Mouse (Mus musculus) neural tube, embryonic 15.5 days (tissue): ENCODE results near the gene Hdhd5. TPM values are rescaled to one million over a fixed set of nuclear protein-coding genes. Genes with fewer than 3 reads are reported as not detected.

Experiments
- ATAC-seq: fragments of 200-750 bp; cut with Nextera tagmentation; 2 replicates; pipeline ENCODE4 v1.8.0; 2017; ENCODE audit warnings: mild to moderate bottlenecking, moderate TSS enrichment, moderate library complexity; ENCODE audit not compliant: low FRiP score
- H3K27ac ChIP-seq: fragments of 300-500 bp; sonication (generic); replicated peaks from 2 replicates; pipeline ENCODE4 v1.5.1; 2015; ENCODE audit warnings: mild to moderate bottlenecking, inconsistent platforms
- H3K27me3 ChIP-seq: fragments of 300-500 bp; sonication (generic); replicated peaks from 2 replicates; pipeline ENCODE4 v1.6.1; 2015; ENCODE audit warnings: inconsistent platforms
- H3K36me3 ChIP-seq: fragments of 300-500 bp; sonication (generic); 2 replicates; pipeline ENCODE4 v1.6.1; 2015; ENCODE audit warnings: inconsistent platforms
- H3K4me1 ChIP-seq: fragments of 300-500 bp; sonication (generic); 2 replicates; pipeline ENCODE4 v1.6.1; 2015; ENCODE audit warnings: inconsistent platforms
- H3K4me2 ChIP-seq: fragments of 300-500 bp; sonication (generic); 2 replicates; pipeline ENCODE4 v1.6.1; 2015; ENCODE audit warnings: inconsistent platforms, mild to moderate bottlenecking, moderate library complexity
- H3K4me3 ChIP-seq: fragments of 300-500 bp; sonication (generic); replicated peaks from 2 replicates; pipeline ENCODE4 v1.5.1; 2015; ENCODE audit warnings: mild to moderate bottlenecking, inconsistent platforms
- H3K9ac ChIP-seq: fragments of 300-500 bp; sonication (generic); replicated peaks from 2 replicates; pipeline ENCODE4 v1.6.1; 2015; ENCODE audit warnings: mild to moderate bottlenecking, inconsistent platforms
- H3K9me3 ChIP-seq: fragments of 300-500 bp; sonication (generic); replicated peaks from 2 replicates; pipeline ENCODE4 v1.6.1; 2016; ENCODE audit warnings: inconsistent platforms
- WGBS: fragments of 180-500 bp; shearing (Covaris S2); methylation state at CpG from one replicate; pipeline ENCODE4 v1.1.7; 2015; ENCODE audit warnings: mixed read lengths; 5-methylcytosine and 5-hydroxymethylcytosine counted together
- polyA plus RNA-seq: library from polyadenylated mRNA; unstranded; fragments of >200 nt; fragmentation: Nextera tagmentation; extraction: Ambion mirVana; gene quantifications from 2 replicates; pipeline ENCODE4 v1.2.1, GENCODE M21; 2015

Gene Hdhd5
- polyA plus RNA-seq, 1 experiment from 2014 or later, result 16.8 TPM

DNA sequence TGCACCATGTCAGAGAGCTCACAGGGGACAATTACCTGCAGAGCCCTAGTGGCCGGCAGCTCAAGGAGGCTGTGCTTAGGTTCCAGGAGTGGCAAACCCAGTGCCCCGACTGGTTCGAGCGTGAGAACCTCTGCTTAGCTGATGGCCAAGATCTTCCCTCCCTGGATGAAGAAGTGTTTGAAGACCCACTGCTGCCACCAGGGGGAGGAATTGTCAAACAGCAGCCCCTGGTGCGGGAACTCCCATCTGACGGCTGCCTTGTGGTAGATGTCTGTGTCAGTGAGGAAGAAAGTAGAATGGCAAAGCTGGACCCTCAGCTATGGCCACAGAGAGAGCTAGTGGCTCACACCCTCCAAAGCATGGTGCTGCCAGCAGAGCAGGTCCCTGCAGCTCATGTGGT, 49.6 kb downstream of the Hdhd5 start:
- ATAC-seq, result no peak

DNA sequence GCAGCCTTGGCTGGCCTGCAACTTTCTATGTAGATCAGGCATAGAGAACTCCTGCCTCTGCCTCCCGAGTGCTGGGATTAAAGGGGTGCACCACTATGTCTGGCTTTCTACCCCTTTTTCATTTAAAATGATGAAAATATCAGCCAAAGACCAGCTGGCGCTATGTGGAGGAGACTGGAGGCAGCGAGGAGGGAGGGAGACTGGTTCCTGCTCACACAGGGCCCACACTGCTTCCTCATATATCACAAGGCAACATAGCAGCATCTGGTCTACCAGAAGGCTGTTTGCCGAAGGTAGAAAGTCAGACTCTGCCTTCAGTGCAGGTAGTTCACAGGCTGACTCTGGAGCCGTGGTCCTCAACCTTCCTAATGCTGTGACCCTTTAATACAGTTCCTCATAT, 50.8 kb downstream of the Hdhd5 start:
- Histone ChIP-seq H3K36me3 (peaks cover 8% of the 10 kb centered on the region), H3K9me3 (no peaks in the 10 kb centered on the region), H3K9ac (no peak overlapping the region), H3K4me2 (no peak overlapping the region), H3K4me1 (peaks cover 3% of the 10 kb centered on the region; the same call in 1 of the 2 replicates), H3K4me3 (no peak overlapping the region), H3K27ac (no peak overlapping the region), H3K27me3 (no peaks in the 10 kb centered on the region)
- 88% methylated on average over 5 of the region's 5 CpGs for WGBS
- no peak for ATAC-seq

More for the DNA sequence above, 49.6 kb downstream of the Hdhd5 start:
- Histone ChIP-seq H3K4me3 (no peak overlapping the region), H3K9ac (no peak overlapping the region), H3K9me3 (no peaks in the 10 kb centered on the region), H3K4me2 (no peak overlapping the region), H3K27me3 (no peaks in the 10 kb centered on the region), H3K36me3 (peaks cover 8% of the 10 kb centered on the region), H3K27ac (no peak overlapping the region), H3K4me1 (peaks cover 3% of the 10 kb centered on the region; the same call in 1 of the 2 replicates)
- 91% methylated on average over 6 of the region's 6 CpGs for WGBS

- peaks cover 8% of the 10 kb centered on the region for H3K36me3 ChIP-seq
- no peaks in the 10 kb centered on the region for H3K27me3 ChIP-seq
- ATAC-seq, result no peak
- no peak overlapping the region for H3K4me3 ChIP-seq
- no peak overlapping the region for H3K27ac ChIP-seq
- peaks cover 3% of the 10 kb centered on the region; the same call in 1 of the 2 replicates for H3K4me1 ChIP-seq
- no peak overlapping the region for H3K4me2 ChIP-seq
- no peak overlapping the region for H3K9ac ChIP-seq
- no peaks in the 10 kb centered on the region for H3K9me3 ChIP-seq
- WGBS, result 92% methylated on average over 2 of the region's 2 CpGs
Observed at GRCm38 (mm10) chr6:120479302-120479701, 51.8 kb downstream of the Hdhd5 start.

- ATAC-seq, result no peak
- Histone ChIP-seq H3K36me3 (no peaks in the 10 kb centered on the region), H3K4me3 (no peak overlapping the region), H3K9me3 (no peaks in the 10 kb centered on the region), H3K27ac (no peak overlapping the region), H3K27me3 (no peaks in the 10 kb centered on the region), H3K9ac (no peak overlapping the region), H3K4me1 (peaks cover 27% of the 10 kb centered on the region), H3K4me2 (no peak overlapping the region)
- 86% methylated on average over 8 of the region's 8 CpGs for WGBS
Observed at GRCm38 (mm10) chr6:120475288-120475687, 55.8 kb downstream of the Hdhd5 start.

- no peak overlapping the region for H3K9ac ChIP-seq
- ATAC-seq, result no peak
- no peak overlapping the region for H3K4me3 ChIP-seq
- WGBS, result 17% methylated on average over 5 of the region's 5 CpGs
- H3K4me1 ChIP-seq, result peaks cover 27% of the 10 kb centered on the region
- H3K36me3 ChIP-seq, result no peaks in the 10 kb centered on the region
- H3K27me3 ChIP-seq, result no peaks in the 10 kb centered on the region
- peak overlapping the region; percentile 30; the same call in 1 of the 2 replicates for H3K4me2 ChIP-seq
- 0 out of 2 replicates have a peak overlapping the region, but pooled peaks have one; percentile 69 for H3K27ac ChIP-seq
- no peaks in the 10 kb centered on the region for H3K9me3 ChIP-seq
Observed at GRCm38 (mm10) chr6:120473427-120473826, 57.7 kb downstream of the Hdhd5 start.

GRCm38 (mm10) chr6:120472455-120473140, 58.5 kb downstream of the Hdhd5 start:
- Histone ChIP-seq H3K27ac (peak overlapping the region; percentile 69), H3K4me2 (peak overlapping the region; percentile 27; the same call in 1 of the 2 replicates), H3K9me3 (no peaks in the 10 kb centered on the region), H3K36me3 (no peaks in the 10 kb centered on the region), H3K4me3 (no peak overlapping the region), H3K4me1 (peaks cover 27% of the 10 kb centered on the region), H3K9ac (no peak overlapping the region), H3K27me3 (no peaks in the 10 kb centered on the region)
- peak; percentile 42 for ATAC-seq
- 10% methylated on average over 8 of the region's 8 CpGs for WGBS

DNA sequence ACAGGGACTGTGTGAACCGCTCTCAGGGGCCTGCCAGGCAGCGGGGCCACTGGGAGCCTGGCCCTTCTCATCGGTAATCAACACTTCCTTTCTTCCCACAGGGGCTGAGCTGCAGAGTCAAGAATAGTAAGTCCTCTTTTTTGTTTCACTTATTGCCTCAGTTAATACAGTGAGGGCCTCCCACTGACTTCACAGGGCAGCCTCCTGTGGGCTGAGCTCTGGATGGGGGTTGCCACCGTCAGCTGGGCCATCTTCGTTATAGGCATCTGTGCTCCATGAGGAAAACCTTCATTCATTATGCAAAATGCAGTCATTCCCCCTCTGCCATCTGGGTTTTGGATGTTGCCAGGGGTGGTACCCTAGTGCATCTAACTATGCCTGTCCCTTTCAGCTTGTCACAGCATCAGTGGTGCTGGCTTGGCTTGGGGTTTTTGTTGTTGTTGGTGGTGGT, 59.1 kb downstream of the Hdhd5 start:
- H3K4me1 ChIP-seq, result peaks cover 27% of the 10 kb centered on the region
- WGBS, result 2% methylated on average over 5 of the region's 5 CpGs
- ATAC-seq, result peak; percentile 66

DNA sequence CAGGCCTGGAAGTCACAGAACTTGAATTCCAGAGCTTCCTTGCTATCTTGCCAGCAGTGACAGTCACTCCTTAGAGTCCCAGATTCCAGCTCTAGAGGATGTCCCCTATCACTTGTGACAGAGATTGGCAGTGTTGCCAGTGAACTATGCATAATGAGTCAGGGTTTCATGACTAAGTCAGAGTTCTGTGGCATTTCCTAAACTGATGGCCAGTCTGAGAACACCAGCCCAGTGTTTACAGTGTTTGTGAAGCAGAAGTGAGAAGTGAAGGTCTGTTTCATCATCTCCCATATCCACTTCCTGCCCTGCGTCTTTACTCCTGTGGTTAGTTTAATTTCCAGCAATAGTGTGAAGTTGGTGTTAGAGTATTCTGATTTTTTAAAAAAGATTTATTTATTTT, 60.5 kb downstream of the Hdhd5 start:
- Histone ChIP-seq H3K27me3 (no peaks in the 10 kb centered on the region), H3K4me2 (no peak overlapping the region), H3K9ac (no peak overlapping the region), H3K9me3 (no peaks in the 10 kb centered on the region), H3K4me1 (peaks cover 27% of the 10 kb centered on the region), H3K27ac (no peak overlapping the region), H3K4me3 (no peak overlapping the region), H3K36me3 (no peaks in the 10 kb centered on the region)
- ATAC-seq, result no peak
- WGBS, result 93% methylated on average over 1 of the region's 1 CpGs

More for the DNA sequence above, 59.1 kb downstream of the Hdhd5 start:
- Histone ChIP-seq H3K4me3 (no peak overlapping the region), H3K9me3 (no peaks in the 10 kb centered on the region), H3K9ac (no peak overlapping the region), H3K36me3 (no peaks in the 10 kb centered on the region), H3K27me3 (no peaks in the 10 kb centered on the region), H3K27ac (peak overlapping the region; percentile 69), H3K4me2 (peak overlapping the region; percentile 27; the same call in 1 of the 2 replicates)

GRCm38 (mm10) chr6:120469770-120470169, 61.3 kb downstream of the Hdhd5 start:
- Histone ChIP-seq H3K9me3 (no peaks in the 10 kb centered on the region), H3K4me3 (no peak overlapping the region), H3K4me2 (no peak overlapping the region), H3K9ac (no peak overlapping the region), H3K27ac (no peak overlapping the region), H3K4me1 (peaks cover 27% of the 10 kb centered on the region), H3K36me3 (no peaks in the 10 kb centered on the region), H3K27me3 (peaks cover 4% of the 10 kb centered on the region; the same call in 1 of the 2 replicates)
- no peak for ATAC-seq

GRCm38 (mm10) chr6:120469268-120469667, 61.9 kb downstream of the Hdhd5 start:
- 78% methylated on average over 3 of the region's 3 CpGs for WGBS
- Histone ChIP-seq H3K4me1 (peaks cover 26% of the 10 kb centered on the region), H3K9ac (no peak overlapping the region), H3K4me2 (no peak overlapping the region), H3K9me3 (no peaks in the 10 kb centered on the region), H3K27ac (no peak overlapping the region), H3K36me3 (no peaks in the 10 kb centered on the region), H3K27me3 (peaks cover 9% of the 10 kb centered on the region; the same call in 1 of the 2 replicates), H3K4me3 (no peak overlapping the region)
- ATAC-seq, result no peak

GRCm38 (mm10) chr6:120468259-120468658, 62.9 kb downstream of the Hdhd5 start:
- Histone ChIP-seq H3K4me3 (no peak overlapping the region), H3K4me1 (peaks cover 26% of the 10 kb centered on the region), H3K4me2 (no peak overlapping the region), H3K9me3 (no peaks in the 10 kb centered on the region), H3K27me3 (peaks cover 14% of the 10 kb centered on the region; the same call in 1 of the 2 replicates), H3K9ac (no peak overlapping the region), H3K27ac (no peak overlapping the region), H3K36me3 (no peaks in the 10 kb centered on the region)
- no peak for ATAC-seq
- 95% methylated on average over 4 of the region's 4 CpGs for WGBS

- Histone ChIP-seq H3K4me3 (no peak overlapping the region), H3K27ac (no peak overlapping the region), H3K4me1 (peaks cover 18% of the 10 kb centered on the region), H3K9me3 (no peaks in the 10 kb centered on the region), H3K9ac (no peak overlapping the region), H3K27me3 (peaks cover 20% of the 10 kb centered on the region), H3K36me3 (no peaks in the 10 kb centered on the region), H3K4me2 (no peak overlapping the region)
- 79% methylated on average over 10 of the region's 10 CpGs for WGBS
- no peak for ATAC-seq
Observed at GRCm38 (mm10) chr6:120466609-120467329, 64.3 kb downstream of the Hdhd5 start.
